Mouse (Mus musculus) limb, embryonic 11.5 days (tissue): ENCODE results near the gene Gpc6. TPM values are rescaled to one million over a fixed set of nuclear protein-coding genes. Genes with fewer than 3 reads are reported as not detected.

Experiments used
- ATAC-seq: fragments of 200-750 bp; cut with Nextera tagmentation; 2 replicates; pipeline ENCODE4 v1.8.0; 2017; ENCODE audit warnings: low read depth; ENCODE audit not compliant: insufficient number of reproducible peaks, low FRiP score, low TSS enrichment
- DNase-seq: peaks from one replicate; pipeline ENCODE4 v3.0.0-alpha.2; 2015; ENCODE audit warnings: low spot score
- H3K27ac ChIP-seq: fragments of 300-500 bp; sonication (generic); replicated peaks from 2 replicates; pipeline ENCODE4 v1.5.1; 2014; ENCODE audit warnings: low read depth, mild to moderate bottlenecking, low read length
- H3K27me3 ChIP-seq: fragments of 300-500 bp; sonication (generic); 2 replicates; pipeline ENCODE4 v1.6.1; 2014; ENCODE audit warnings: mild to moderate bottlenecking, low read length, mixed read lengths; ENCODE audit not compliant: control insufficient read depth, insufficient read depth
- H3K36me3 ChIP-seq: fragments of 300-500 bp; sonication (generic); 2 replicates; pipeline ENCODE4 v1.6.1; 2014; ENCODE audit warnings: mild to moderate bottlenecking, low read length, moderate library complexity, mixed read lengths; ENCODE audit not compliant: control insufficient read depth, insufficient read depth
- H3K4me1 ChIP-seq: fragments of 300-500 bp; sonication (generic); 2 replicates; pipeline ENCODE4 v1.6.1; 2014; ENCODE audit warnings: low read length, mixed read lengths; ENCODE audit not compliant: control insufficient read depth, insufficient read depth
- H3K4me2 ChIP-seq: fragments of 300-500 bp; sonication (generic); 2 replicates; pipeline ENCODE4 v1.6.1; 2014; ENCODE audit warnings: low read depth, mild to moderate bottlenecking, moderate library complexity; ENCODE audit not compliant: severe bottlenecking
- H3K4me3 ChIP-seq: fragments of 300-500 bp; sonication (generic); 2 replicates; pipeline ENCODE4 v1.5.1; 2014; ENCODE audit warnings: low read depth, low read length
- H3K9ac ChIP-seq: fragments of 300-500 bp; sonication (generic); 2 replicates; pipeline ENCODE4 v1.6.1; 2014; ENCODE audit warnings: mild to moderate bottlenecking, low read length
- H3K9me3 ChIP-seq: fragments of 300-500 bp; sonication (generic); 2 replicates; pipeline ENCODE4 v1.6.1; 2016; ENCODE audit warnings: low read length; ENCODE audit not compliant: control insufficient read depth
- WGBS: fragments of 180-500 bp; shearing (Covaris S2); extraction: QIAGEN DNeasy Blood & Tissue Kit; methylation state at CpG from one replicate; pipeline ENCODE4 v1.1.7; 2014; 5-methylcytosine and 5-hydroxymethylcytosine counted together
- polyA plus RNA-seq: library from polyadenylated mRNA; unstranded; fragments of >200 nt; fragmentation: Nextera tagmentation; extraction: Ambion mirVana; gene quantifications from 2 replicates; pipeline ENCODE4 v1.2.1, GENCODE M21; 2014

Gpc6 gene
- polyA plus RNA-seq, 1 experiment from 2014 or later: 39.1 TPM

DNA sequence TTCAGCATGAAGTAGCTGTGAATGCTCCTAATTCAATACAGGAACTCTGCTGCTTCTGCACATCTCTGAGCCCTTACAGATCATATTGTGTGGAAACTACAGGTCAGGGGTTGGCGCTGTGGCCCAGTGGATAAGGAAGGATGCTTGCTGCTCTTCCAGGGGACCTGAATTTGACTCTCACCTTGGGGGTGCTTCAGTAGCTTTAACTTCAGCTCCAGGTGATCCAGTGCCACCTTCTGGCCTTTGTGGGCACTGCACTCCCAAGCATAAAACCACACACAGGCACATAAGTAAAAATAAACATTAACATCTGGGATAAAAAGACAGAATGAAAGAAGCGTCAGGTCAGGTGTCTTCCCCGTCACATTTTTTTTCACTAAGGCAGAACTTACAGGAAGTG lies 957.1 kb downstream of the Gpc6 start:
- Histone ChIP-seq H3K9ac (no peak overlapping the region), H3K4me2 (no peak overlapping the region), H3K27ac (no peak overlapping the region), H3K36me3 (no peaks in the 10 kb centered on the region), H3K4me1 (no peaks in the 10 kb centered on the region), H3K27me3 (no peaks in the 10 kb centered on the region), H3K4me3 (no peak overlapping the region), H3K9me3 (no peaks in the 10 kb centered on the region)
- WGBS: 49% methylated on average over 3 of the region's 3 CpGs
- ATAC-seq (no peak), DNase-seq (peak; percentile 72)

DNA sequence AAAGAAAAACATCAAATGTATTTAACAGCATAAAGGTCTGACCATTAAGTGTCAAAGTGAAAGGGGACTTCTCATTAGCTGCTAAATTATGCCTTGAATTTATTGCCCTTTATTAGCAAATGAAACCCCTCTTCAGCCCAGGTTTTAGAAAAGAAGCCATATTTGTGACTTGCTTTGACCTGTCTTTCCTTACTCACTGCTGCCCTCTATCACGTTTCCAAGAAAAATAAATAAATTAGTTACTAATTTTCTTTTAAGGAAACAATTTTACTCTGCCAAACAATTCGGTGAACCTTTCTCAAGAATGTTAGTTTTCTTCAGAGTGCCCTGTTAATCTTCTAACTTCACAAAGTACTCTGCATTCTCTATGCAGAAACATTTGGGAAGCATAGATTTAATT lies 964.5 kb downstream of the Gpc6 start:
- Histone ChIP-seq H3K36me3 (no peaks in the 10 kb centered on the region), H3K27me3 (no peaks in the 10 kb centered on the region), H3K9me3 (no peaks in the 10 kb centered on the region), H3K4me2 (no peak overlapping the region), H3K27ac (no peak overlapping the region), H3K4me3 (no peak overlapping the region), H3K4me1 (peaks cover 6% of the 10 kb centered on the region), H3K9ac (no peak overlapping the region)
- no peak for DNase-seq
- ATAC-seq: no peak
- 57% methylated on average over 2 of the region's 2 CpGs for WGBS

DNA sequence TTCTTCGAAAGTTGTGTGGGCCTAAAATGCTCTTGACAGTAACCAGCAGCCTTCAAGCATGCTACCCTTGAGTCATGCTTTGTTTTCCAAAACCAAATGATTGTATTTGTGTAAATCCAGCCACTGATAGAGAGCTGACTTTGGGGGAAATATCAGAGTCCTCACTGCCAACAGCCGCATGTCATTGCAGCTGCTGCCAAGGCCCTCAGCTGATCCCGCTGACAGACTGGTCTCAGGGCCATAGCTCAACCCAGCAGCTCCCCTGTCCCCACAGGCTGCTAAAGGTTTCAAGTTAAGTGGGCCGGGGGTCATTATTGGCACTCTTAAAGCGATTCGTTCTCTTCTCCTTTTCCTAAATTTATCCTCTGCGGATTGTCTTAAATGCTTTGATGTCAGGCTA lies 966.3 kb downstream of the Gpc6 start:
- no peak overlapping the region for H3K27ac ChIP-seq
- H3K9me3 ChIP-seq: no peaks in the 10 kb centered on the region
- H3K4me2 ChIP-seq: no peak overlapping the region
- no peak overlapping the region for H3K9ac ChIP-seq
- H3K36me3 ChIP-seq: no peaks in the 10 kb centered on the region
- DNase-seq (no peak), ATAC-seq (no peak)
- 41% methylated on average over 7 of the region's 7 CpGs for WGBS
- no peak overlapping the region for H3K4me3 ChIP-seq
- no peaks in the 10 kb centered on the region for H3K27me3 ChIP-seq
- H3K4me1 ChIP-seq: peaks cover 6% of the 10 kb centered on the region

DNA sequence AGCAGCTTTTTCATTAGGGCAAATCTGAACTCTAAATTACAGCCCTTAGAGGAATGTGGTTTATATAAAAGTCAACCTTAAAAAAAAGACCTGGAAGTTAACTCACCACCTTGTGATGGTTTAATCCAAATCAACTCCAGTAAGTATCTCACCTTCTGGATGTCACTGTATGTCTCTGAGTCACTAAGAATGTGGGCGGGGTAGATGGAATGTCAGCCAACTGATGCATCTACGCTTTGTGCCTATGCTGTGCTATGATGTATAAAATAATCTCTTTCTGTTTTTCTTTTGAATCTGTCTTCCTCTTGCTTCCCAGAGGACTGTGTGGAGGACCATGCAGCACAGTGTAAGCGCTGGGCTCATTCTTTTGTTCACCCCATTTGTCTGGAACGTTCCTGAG lies 966.9 kb downstream of the Gpc6 start:
- Histone ChIP-seq H3K9ac (no peak overlapping the region), H3K4me2 (no peak overlapping the region), H3K4me3 (no peak overlapping the region), H3K27me3 (no peaks in the 10 kb centered on the region), H3K4me1 (peaks cover 6% of the 10 kb centered on the region), H3K36me3 (no peaks in the 10 kb centered on the region), H3K9me3 (no peaks in the 10 kb centered on the region), H3K27ac (no peak overlapping the region)
- ATAC-seq (no peak), DNase-seq (no peak)
- 81% methylated on average over 4 of the region's 4 CpGs for WGBS

DNA sequence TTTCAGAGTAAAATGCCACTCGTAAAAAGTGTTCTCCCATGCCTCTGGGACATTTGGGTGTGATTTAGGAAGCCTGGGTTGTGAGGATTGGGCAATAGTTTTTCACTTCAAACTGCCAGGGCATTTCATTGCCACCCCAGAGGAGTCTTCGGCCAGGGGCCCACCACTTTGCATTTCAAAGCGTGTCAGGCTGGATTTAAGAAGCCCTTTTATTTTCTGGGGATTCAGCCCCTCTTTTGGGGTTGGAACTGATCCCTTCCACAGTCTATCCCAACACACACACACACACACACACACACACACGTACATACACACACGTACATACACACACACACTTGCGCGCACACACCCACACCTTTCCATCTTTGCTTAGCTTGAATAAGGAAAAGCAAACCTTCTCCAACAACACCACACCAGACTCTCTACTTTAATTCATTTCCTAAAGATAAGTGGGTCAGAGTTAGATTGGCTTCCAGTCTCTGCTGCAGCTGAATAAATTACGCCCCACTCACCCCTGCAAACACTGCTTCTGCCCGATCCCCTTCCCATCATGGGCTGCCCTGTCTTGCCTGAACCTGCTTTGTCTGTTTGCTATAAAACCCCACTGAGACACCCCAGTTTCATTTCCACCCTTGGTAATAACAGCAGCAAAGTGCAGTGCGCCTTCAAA lies 969.9 kb downstream of the Gpc6 start:
- H3K9me3 ChIP-seq: no peaks in the 10 kb centered on the region
- no peak overlapping the region for H3K9ac ChIP-seq
- no peaks in the 10 kb centered on the region for H3K27me3 ChIP-seq
- DNase-seq (no peak), ATAC-seq (no peak)
- peaks cover 6% of the 10 kb centered on the region for H3K4me1 ChIP-seq
- no peak overlapping the region for H3K4me2 ChIP-seq
- no peak overlapping the region for H3K27ac ChIP-seq
- H3K4me3 ChIP-seq: no peak overlapping the region
- WGBS: 73% methylated on average over 10 of the region's 10 CpGs
- H3K36me3 ChIP-seq: no peaks in the 10 kb centered on the region

DNA sequence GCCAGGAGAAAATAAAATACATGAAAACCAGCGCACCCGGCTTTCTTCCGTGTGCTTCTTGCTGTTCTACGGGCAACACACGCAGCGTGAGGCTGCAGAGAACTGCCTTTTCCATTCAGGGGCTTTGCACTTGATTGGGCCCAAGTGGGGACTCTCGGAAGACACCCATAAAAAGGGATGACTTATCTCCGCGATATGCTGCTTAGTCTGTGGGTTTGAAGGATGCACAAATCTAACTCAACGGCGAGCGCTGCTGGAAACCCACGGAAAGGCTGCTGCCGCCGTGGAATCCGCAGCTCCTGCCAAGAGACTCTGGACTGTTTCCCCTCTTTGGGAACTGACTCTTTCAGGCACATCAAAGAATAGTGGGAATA lies 970.4 kb downstream of the Gpc6 start:
- H3K9ac ChIP-seq: no peak overlapping the region
- ATAC-seq (no peak), DNase-seq (no peak)
- H3K4me2 ChIP-seq: no peak overlapping the region
- no peak overlapping the region for H3K27ac ChIP-seq
- H3K36me3 ChIP-seq: no peaks in the 10 kb centered on the region
- no peak overlapping the region for H3K4me3 ChIP-seq
- no peaks in the 10 kb centered on the region for H3K27me3 ChIP-seq
- 87% methylated on average over 16 of the region's 16 CpGs for WGBS
- H3K4me1 ChIP-seq: peaks cover 6% of the 10 kb centered on the region
- no peaks in the 10 kb centered on the region for H3K9me3 ChIP-seq

DNA sequence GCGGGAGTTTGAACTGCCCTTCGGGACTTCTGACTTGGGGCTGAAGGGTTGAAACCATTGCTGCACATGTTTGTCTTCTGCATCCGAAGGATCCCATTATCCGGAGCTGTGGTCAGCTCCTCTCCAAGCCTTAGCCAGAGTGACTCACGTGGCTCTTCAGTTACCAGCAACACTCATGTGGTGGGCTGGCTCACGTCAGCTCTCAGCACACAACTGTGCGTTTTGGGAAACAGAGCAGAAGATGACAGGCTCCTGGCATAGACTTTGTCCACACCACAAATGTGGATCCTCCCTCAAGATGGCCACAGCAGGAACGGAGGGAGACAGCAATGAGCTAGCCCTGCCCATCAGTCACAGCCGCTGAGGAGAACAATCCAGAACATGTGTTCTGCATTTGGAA lies 979.2 kb downstream of the Gpc6 start:
- no peak overlapping the region for H3K4me2 ChIP-seq
- no peaks in the 10 kb centered on the region for H3K36me3 ChIP-seq
- H3K27me3 ChIP-seq: no peaks in the 10 kb centered on the region
- H3K4me1 ChIP-seq: 0 out of 2 replicates have a peak, but pooled peaks cover 3% of the 10 kb centered on the region
- no peak overlapping the region for H3K9ac ChIP-seq
- 80% methylated on average over 9 of the region's 9 CpGs for WGBS
- H3K27ac ChIP-seq: no peak overlapping the region
- no peaks in the 10 kb centered on the region for H3K9me3 ChIP-seq
- DNase-seq (no peak), ATAC-seq (no peak)
- no peak overlapping the region for H3K4me3 ChIP-seq

DNA sequence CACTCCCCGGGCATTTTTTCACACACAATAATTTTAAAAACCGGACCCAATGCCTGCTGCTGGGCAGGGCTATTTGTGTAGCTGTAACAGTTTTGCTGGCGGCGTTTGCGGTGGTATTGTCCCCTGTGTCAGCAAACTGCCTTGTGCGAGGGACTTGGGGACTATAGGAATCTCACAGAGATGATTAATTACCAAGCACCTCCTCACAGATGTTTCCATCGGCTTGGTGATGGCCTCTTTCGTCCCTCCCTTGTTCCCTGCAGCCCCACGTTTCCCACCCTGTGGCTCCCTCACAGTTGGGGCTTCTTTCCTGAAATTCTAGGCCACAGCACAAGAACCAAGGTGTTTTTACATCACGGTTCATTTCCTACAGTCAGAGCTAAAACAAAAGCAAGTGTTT lies 980.6 kb downstream of the Gpc6 start:
- DNase-seq: no peak
- 46% methylated on average over 10 of the region's 10 CpGs for WGBS
- Histone ChIP-seq H3K27ac (no peak overlapping the region), H3K9me3 (no peaks in the 10 kb centered on the region), H3K36me3 (no peaks in the 10 kb centered on the region), H3K4me1 (0 out of 2 replicates have a peak, but pooled peaks cover 3% of the 10 kb centered on the region), H3K4me3 (no peak overlapping the region), H3K4me2 (no peak overlapping the region), H3K27me3 (no peaks in the 10 kb centered on the region), H3K9ac (no peak overlapping the region)
- ATAC-seq: no peak

DNA sequence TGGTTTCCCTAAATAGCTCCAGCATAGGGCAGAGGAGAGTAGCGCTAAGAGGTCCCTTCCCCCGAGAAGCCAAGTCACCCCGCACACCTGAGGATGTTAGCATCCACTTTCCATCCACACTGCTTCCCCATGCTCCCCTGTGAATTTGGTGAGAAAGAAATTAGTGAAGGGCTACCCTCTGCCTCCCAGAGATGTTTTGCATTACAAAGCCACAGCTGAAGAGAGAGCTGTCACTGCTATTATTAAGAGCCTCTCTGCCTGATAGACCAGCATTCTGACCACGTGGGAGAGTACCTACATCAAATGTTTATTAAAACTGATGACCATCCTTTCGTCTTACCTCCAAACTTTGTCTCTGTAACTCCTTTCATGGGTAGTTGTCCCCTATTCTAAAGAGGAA lies 981.2 kb downstream of the Gpc6 start:
- Histone ChIP-seq H3K9ac (no peak overlapping the region), H3K4me2 (no peak overlapping the region), H3K27ac (no peak overlapping the region), H3K9me3 (no peaks in the 10 kb centered on the region), H3K4me3 (no peak overlapping the region), H3K4me1 (0 out of 2 replicates have a peak, but pooled peaks cover 3% of the 10 kb centered on the region), H3K27me3 (no peaks in the 10 kb centered on the region), H3K36me3 (no peaks in the 10 kb centered on the region)
- WGBS: 71% methylated on average over 5 of the region's 5 CpGs
- DNase-seq: no peak
- no peak for ATAC-seq
